Mouse (Mus musculus) left cerebral cortex, adult 18-20 months (tissue): Measurements from ENCODE around the gene Tmod2. TPM values are rescaled to one million over a fixed set of nuclear protein-coding genes. Genes with fewer than 3 reads are reported as not detected.
"Not testable (repeated sequence)": the region's sequence is repeated elsewhere in the genome, so short reads cannot be mapped to it uniquely, and the experiment has no call there.

ENCODE experiments used
- DNase-seq, 2 experiments: peaks; one replicate each; pipeline ENCODE4 v3.0.0; 2021 to 2022; ENCODE audit warnings: low spot score in 2 of 2, mixed read lengths in 1 of 2
- total RNA-seq, 2 experiments: library from RNA; stranded (reverse); gene quantifications; 2 replicates each; pipeline ENCODE4 v1.2.3; 2021

Gene Tmod2
- total RNA-seq, 2 experiments from 2014 or later = 333 to 352 TPM

- no peak for DNase-seq
Observed at GRCm38 (mm10) chr9:75553719-75554118, 57.4 kb downstream of the Tmod2 start.

- DNase-seq = no peak
Observed at GRCm38 (mm10) chr9:75551342-75551741, 59.8 kb downstream of the Tmod2 start.

DNA sequence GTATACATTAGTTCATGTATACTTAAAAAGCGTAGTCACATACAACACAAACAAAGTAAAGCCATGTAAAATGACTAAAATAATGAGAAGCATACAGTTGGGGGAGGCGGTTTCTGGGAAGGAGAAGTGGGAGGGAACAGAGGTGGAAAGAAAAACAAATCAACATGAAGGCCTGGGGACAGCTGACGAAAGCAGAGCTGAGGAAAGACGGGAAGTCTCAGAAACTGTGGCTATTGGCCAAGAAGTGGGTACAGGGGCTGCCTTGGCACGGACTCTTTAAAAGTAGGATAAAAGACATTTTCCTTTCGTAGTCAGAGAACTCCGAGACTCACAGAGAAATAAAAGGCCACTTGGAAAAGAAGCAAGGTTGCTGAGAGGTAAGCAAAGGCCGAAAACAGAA is 62.1 kb downstream of the Tmod2 start:
- DNase-seq = no peak

DNA sequence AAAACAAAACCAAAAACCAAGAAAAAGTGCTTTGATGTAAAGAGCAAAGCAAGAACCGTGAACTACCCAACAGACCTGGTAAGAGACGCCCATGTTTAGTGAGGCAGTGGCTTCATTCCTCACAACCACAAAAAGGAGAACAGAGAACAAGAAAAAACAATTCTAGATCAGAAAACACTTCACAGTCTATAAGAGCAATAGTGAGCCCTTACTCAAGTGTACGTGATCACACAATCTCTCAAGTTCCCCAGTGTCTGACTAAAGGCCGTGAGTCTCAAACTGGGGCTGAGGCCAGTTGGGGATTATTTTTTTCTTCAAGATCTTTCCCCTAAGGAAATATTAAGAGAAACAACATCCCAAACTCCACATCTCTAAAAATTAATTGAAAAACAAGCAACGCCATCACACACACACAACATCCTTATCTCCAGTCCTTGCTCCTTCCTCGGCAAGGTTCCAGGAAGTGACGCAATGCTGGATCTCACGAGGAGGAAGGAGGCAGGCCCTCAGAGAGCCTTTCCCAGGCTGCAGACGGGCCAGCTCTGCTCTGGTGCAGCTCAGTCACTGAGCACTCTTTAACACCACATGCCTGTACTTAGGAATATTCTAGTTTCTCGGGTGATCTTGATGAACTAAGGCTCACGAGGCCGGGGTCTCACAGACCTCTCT is 64.1 kb downstream of the Tmod2 start:
- DNase-seq = no peak

GRCm38 (mm10) chr9:75545514-75545913 is 65.6 kb downstream of the Tmod2 start:
- DNase-seq = no peak

GRCm38 (mm10) chr9:75541497-75541896 is 69.6 kb downstream of the Tmod2 start:
- DNase-seq = no peak

DNA sequence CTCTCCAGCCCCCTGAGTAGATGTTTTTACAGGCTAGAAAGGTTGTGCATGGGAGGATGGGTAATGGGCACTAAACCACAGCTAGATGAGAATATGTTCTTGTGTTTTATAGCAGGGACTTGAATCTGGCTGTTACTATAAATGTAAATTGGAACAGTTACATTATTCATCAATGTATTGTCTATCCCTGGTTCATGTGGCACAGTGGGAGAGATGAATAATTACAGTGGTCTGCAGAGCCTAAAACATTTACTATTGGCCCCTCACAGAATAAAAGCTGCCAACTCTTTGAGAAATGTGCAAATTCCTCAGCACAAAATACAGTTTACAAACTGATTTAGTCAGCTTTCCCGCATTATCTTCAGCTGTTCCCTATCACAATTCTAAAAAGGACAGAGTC is 74.7 kb downstream of the Tmod2 start:
- DNase-seq = no peak

- DNase-seq = no peak
Observed at GRCm38 (mm10) chr9:75534431-75534962, 76.6 kb downstream of the Tmod2 start.

GRCm38 (mm10) chr9:75532989-75533388 is 78.1 kb downstream of the Tmod2 start:
- not testable (repeated sequence) for DNase-seq

DNA sequence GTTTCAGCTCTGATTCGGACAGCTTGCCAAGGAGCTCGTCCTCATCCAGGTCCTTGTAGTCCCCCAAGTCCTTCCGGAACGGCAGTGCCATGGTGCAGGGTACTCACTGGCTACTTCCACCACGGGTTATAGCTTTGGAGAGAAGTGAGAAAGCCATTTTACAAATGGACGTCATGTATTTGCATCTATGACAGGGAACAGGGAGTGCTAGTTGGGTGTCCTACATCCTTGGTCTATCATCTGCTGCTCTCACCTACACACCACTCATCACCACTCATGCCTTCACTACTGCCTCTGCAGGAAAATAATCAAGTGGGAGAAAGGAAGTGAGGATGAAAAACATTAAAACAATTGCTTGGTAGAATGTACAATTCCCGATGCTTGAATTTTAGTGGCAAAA is 78.7 kb downstream of the Tmod2 start:
- no peak for DNase-seq

- DNase-seq = no peak
Observed at GRCm38 (mm10) chr9:75529358-75529757, 81.8 kb downstream of the Tmod2 start.

- no peak for DNase-seq
Observed at GRCm38 (mm10) chr9:75528096-75528495, 83.0 kb downstream of the Tmod2 start.

DNA sequence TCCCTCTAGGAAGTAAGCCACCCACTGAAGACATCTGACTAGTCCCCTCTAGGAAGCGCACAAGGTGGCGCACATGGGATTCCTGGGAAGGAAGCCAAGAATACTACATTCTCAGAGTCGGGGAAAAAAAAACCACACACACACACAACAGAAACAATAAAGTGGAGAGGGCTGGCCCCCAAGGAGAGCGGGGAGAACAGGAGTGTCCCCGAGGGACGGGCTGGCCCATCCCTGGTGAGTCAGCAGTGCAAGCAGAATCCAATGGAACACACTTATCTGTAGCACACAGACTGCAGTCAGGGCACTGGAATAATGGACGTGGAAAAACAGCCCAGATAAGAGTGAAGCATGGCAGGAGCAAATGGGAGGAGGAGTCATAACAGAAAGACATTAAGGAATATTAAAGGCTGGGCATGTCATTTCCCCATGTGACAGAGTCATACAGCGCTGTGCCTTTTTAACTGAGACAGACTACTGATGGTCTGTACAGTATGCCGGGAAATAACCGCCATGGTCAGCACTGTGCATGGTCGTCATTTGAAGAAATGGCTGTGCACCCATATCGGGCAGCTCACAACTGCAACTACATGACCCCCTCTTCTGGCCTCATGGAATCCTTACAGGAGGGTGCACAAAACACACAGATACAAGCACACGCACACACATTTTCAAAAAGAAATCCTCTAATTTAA is 83.6 kb downstream of the Tmod2 start:
- no peak for DNase-seq

- no peak for DNase-seq
Observed at GRCm38 (mm10) chr9:75523646-75524045, 87.5 kb downstream of the Tmod2 start.

DNA sequence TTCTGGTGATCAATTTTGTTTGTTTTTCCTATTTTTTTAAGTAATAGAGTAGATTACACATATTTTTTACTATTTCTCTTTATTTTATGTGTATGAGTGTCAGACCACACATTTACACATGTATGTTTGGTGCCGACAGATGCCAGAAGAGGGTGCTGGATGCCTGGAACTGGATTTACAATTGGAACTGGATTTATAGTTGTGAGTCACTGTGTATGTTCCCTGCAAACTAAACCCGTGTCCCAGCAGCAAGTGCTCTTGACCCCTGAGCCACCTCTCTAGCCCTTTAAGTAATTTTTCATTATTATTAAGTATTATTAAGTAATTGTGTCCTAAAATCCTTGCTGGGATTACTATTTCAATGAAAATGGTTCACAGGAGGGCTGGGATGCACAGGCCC is 88.9 kb downstream of the Tmod2 start:
- DNase-seq = no peak

GRCm38 (mm10) chr9:75521788-75522187 is 89.3 kb downstream of the Tmod2 start:
- DNase-seq = no peak

GRCm38 (mm10) chr9:75520940-75521339 is 90.2 kb downstream of the Tmod2 start:
- DNase-seq = no peak

DNA sequence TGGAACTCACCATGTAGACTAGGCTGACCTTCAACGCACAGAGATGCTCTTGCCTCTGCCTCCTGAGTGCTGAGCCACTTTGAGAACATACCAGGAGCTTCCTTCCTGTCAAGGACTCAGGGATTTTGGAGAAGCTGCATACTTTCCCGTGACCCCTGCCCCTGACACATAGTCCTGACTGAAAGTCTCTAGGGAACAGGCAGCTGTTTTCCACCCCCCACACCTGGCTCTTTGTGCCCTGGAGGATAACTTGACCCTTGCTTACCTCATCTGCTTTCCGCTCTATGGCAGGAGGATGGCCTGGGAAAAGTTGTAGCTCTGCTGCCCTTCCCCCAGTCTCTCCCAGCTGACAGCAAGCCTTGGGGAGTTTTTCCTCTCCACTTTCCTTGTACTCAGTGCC is 93.4 kb downstream of the Tmod2 start:
- no peak for DNase-seq

Other genes with a start within 250 kb of the Tmod2 start
- gene Mapk6, start 201.3 kb downstream of the Tmod2 start, total RNA-seq = 10 to 100 TPM; 58.7 to 70.7 TPM
- gene Leo1, start 169.8 kb downstream of the Tmod2 start, total RNA-seq = 10 to 100 TPM; 28.8 to 32.0 TPM
- 10 to 100 TPM; 43.1 to 54.8 TPM for gene Tmod3, start 51.7 kb downstream of the Tmod2 start, total RNA-seq
- 10 to 100 TPM; 67.1 to 67.7 TPM for gene Lysmd2, start 14.4 kb upstream of the Tmod2 start, total RNA-seq
- 100 to 1,000 TPM; 255 to 265 TPM for gene Scg3, start 72.7 kb upstream of the Tmod2 start, total RNA-seq
- 1 to 10 TPM; 1.7 to 1.9 TPM for gene Bmp5, start 164.0 kb upstream of the Tmod2 start, total RNA-seq